Mouse (Mus musculus): ENCODE data around the gene Ang. TPM values are rescaled to one million over a fixed set of nuclear protein-coding genes. Genes with fewer than 3 reads are reported as not detected.

Ang gene
- polyA plus RNA-seq, 1 experiment: 72.5 TPM

DNA sequence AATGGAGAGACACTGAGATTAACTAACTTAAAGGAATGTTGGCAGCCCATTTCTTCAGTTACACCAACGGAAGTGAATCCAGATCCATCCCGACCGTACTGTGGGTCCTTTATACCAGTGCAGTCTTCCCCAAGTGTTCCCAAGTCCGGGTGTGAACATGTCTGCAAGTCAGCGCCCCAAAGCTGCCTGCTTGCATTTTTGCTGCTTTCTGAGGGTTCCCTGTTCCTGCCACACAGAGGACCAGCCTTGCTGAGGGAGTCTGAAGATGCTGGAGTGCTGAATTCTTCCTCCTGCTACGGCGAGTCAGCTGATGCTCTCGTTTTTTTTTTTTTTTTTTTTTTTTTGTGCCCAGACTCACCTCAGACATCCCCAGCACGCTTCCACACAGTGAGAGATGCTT is 4.0 kb downstream of the Ang start:
- 55% methylated on average over 9 of the region's 9 CpGs for WGBS
- TF ChIP-seq CTCF (IDR thresholded peaks at IDR 0.05; ENCODE audit: insufficient read depth, low read length): no peak
- TF ChIP-seq POLR2A (IDR thresholded peaks at IDR 0.05; ENCODE audit: borderline replicate concordance, extremely low read depth, low read depth, low read length): no peak
- Histone ChIP-seq H3K4me3 (replicated peaks; ENCODE audit: extremely low read depth, low read depth, low read length) (no peak overlapping the region), H3K4me1 (ENCODE audit: control insufficient read depth, insufficient read depth, low read length) (peaks cover 11% of the 10 kb centered on the region)
- no peak for DNase-seq

- TF ChIP-seq POLR2A (IDR thresholded peaks at IDR 0.05; ENCODE audit: borderline replicate concordance, extremely low read depth, low read depth, low read length) (peak; percentile 75; the same call in 1 of the 2 replicates), CTCF (IDR thresholded peaks at IDR 0.05; ENCODE audit: insufficient read depth, low read length) (no peak)
- WGBS: 41% methylated on average over 9 of the region's 9 CpGs
- H3K4me1 ChIP-seq (ENCODE audit: control insufficient read depth, insufficient read depth, low read length): peaks cover 11% of the 10 kb centered on the region
- peak overlapping the region; percentile 34 for H3K4me3 ChIP-seq (replicated peaks; ENCODE audit: extremely low read depth, low read depth, low read length)
- peak; percentile 59 for DNase-seq
Measured at GRCm38 (mm10) chr14:51095736-51096524, 5.0 kb downstream of the Ang start.

DNA sequence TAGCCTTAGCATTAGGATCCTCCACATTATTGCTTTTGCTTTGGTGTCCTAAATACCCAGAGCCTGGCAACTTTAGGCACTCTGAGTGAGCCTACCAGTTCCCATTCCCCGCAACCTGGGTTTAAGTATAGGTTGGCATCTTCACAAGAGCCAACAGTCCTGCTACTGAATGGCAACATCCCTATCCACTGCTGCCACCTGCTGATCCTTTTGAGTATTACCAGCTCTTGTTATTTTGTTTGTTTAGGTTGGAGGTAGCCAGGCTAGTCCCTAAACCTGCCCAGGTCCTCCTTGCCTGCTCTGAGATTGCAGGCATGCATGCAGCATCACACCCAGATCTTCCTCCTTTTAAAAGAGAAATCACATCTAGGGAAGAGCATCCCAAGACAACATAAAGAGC is 7.3 kb downstream of the Ang start:
- 3% methylated on average over 1 of the region's 1 CpGs for WGBS
- Histone ChIP-seq H3K4me3 (replicated peaks; ENCODE audit: extremely low read depth, low read depth, low read length) (peak overlapping the region; percentile 10), H3K4me1 (ENCODE audit: control insufficient read depth, insufficient read depth, low read length) (peaks cover 11% of the 10 kb centered on the region)
- peak; percentile 44 for TF ChIP-seq CTCF (IDR thresholded peaks at IDR 0.05; ENCODE audit: insufficient read depth, low read length)
- DNase-seq: peak; percentile 64

DNA sequence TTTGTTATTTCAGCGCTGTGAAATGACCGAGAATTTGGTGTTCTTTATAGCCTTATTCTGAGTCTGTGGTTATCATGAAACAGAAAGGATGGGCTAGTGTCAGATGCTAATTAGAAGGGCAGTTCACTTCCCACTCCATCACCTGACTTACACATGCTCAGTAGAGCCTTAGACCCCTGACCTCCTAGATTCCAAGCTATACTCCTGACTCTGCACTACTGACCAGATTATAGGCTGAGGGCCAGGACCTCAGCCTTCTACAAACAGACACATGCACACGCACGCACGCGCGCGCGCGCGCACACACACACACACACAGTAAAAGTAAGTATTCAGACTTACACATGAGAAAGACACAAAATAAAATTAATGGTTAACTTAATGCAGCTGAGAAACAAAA is 8.0 kb downstream of the Ang start:
- DNase-seq: no peak
- TF ChIP-seq POLR2A (IDR thresholded peaks at IDR 0.05; ENCODE audit: borderline replicate concordance, extremely low read depth, low read depth, low read length) (no peak), CTCF (IDR thresholded peaks at IDR 0.05; ENCODE audit: insufficient read depth, low read length) (no peak)
- peaks cover 9% of the 10 kb centered on the region for H3K4me1 ChIP-seq (ENCODE audit: control insufficient read depth, insufficient read depth, low read length)
- 93% methylated on average over 11 of the region's 11 CpGs for WGBS
- no peak overlapping the region for H3K4me3 ChIP-seq (replicated peaks; ENCODE audit: extremely low read depth, low read depth, low read length)

DNA sequence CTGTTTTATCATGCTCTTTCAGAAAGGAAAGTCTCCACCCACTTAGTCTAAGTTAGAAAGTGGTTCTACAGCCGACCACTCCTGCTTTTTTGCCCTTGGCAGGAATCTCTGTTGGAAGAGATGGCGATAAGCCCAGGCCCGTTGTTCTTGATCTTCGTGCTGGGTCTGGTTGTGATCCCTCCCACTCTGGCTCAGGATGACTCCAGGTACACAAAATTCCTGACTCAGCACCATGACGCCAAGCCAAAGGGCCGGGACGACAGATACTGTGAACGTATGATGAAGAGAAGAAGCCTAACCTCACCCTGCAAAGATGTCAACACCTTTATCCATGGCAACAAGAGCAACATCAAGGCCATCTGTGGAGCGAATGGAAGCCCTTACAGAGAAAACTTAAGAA is 10.3 kb downstream of the Ang start:
- Histone ChIP-seq H3K4me1 (ENCODE audit: control insufficient read depth, insufficient read depth, low read length) (no peaks in the 10 kb centered on the region), H3K4me3 (replicated peaks; ENCODE audit: extremely low read depth, low read depth, low read length) (no peak overlapping the region)
- no peak for DNase-seq
- WGBS: 60% methylated on average over 9 of the region's 9 CpGs
- TF ChIP-seq POLR2A (IDR thresholded peaks at IDR 0.05; ENCODE audit: borderline replicate concordance, extremely low read depth, low read depth, low read length): no peak
- no peak for TF ChIP-seq CTCF (IDR thresholded peaks at IDR 0.05; ENCODE audit: insufficient read depth, low read length)

GRCm38 (mm10) chr14:51103217-51103616 is 12.3 kb downstream of the Ang start:
- TF ChIP-seq POLR2A (IDR thresholded peaks at IDR 0.05; ENCODE audit: borderline replicate concordance, extremely low read depth, low read depth, low read length) (no peak), CTCF (IDR thresholded peaks at IDR 0.05; ENCODE audit: insufficient read depth, low read length) (peak; percentile 83)
- WGBS: 62% methylated on average over 3 of the region's 3 CpGs
- DNase-seq: peak; percentile 59
- Histone ChIP-seq H3K4me3 (replicated peaks; ENCODE audit: extremely low read depth, low read depth, low read length) (no peak overlapping the region), H3K4me1 (ENCODE audit: control insufficient read depth, insufficient read depth, low read length) (0 out of 2 replicates have a peak, but pooled peaks cover 2% of the 10 kb centered on the region)

DNA sequence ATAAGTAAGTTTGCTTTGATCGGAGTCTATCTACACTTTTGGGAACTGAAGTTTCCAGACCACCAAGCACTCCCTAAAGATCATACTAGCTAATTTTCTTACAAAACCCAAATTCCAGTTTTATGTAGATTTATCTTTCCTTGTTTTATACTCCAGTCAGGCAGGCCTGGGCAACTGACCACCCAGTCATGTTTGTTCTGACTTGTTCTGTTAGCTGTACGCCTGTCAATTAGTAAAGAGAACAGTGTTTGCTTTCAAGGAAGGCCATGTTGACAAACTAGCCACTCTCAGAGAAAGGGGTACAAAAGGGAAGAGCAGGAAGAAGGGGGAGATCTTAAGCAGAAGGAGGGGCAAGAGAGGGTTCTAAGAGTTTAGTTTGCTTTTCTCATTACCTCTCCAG is 13.4 kb downstream of the Ang start:
- Histone ChIP-seq H3K4me3 (replicated peaks; ENCODE audit: extremely low read depth, low read depth, low read length) (no peak overlapping the region), H3K4me1 (ENCODE audit: control insufficient read depth, insufficient read depth, low read length) (0 out of 2 replicates have a peak, but pooled peaks cover 2% of the 10 kb centered on the region)
- DNase-seq: no peak
- no peak for TF ChIP-seq CTCF (IDR thresholded peaks at IDR 0.05; ENCODE audit: insufficient read depth, low read length)
- no peak for TF ChIP-seq POLR2A (IDR thresholded peaks at IDR 0.05; ENCODE audit: borderline replicate concordance, extremely low read depth, low read depth, low read length)
- 77% methylated on average over 2 of the region's 2 CpGs for WGBS

DNA sequence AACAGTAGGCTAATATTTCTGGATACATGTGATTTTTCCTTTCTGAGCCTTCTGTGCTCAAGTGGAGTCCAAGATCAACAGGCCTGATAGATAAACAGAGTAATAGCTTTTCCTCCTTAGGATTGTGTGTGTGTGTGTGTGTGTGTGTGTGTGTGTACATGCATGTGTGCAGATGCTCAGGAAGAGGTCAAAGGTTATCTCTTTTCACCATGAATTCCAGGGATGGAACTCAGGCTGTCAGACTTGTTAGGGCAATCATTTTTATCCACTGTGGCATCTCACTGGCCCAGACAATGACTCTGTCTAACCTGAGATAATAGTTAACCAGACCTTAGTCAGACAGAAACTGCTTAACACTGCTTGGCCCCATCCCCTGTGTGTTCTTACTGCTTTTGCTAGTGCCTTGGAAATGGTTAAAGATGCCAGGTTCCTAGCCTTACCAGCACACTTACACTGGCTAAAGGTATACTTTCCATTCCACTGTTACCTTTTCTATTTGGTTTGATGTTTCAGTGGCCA is 15.6 kb downstream of the Ang start:
- no peak overlapping the region for H3K4me3 ChIP-seq (replicated peaks; ENCODE audit: extremely low read depth, low read depth, low read length)
- DNase-seq: no peak
- no peak for TF ChIP-seq CTCF (IDR thresholded peaks at IDR 0.05; ENCODE audit: insufficient read depth, low read length)
- no peak for TF ChIP-seq POLR2A (IDR thresholded peaks at IDR 0.05; ENCODE audit: borderline replicate concordance, extremely low read depth, low read depth, low read length)
- 0 out of 2 replicates have a peak, but pooled peaks cover 2% of the 10 kb centered on the region for H3K4me1 ChIP-seq (ENCODE audit: control insufficient read depth, insufficient read depth, low read length)

- WGBS: 65% methylated on average over 3 of the region's 3 CpGs
- no peak for DNase-seq
Measured at GRCm38 (mm10) chr14:51111966-51112365, 21.0 kb downstream of the Ang start.

DNA sequence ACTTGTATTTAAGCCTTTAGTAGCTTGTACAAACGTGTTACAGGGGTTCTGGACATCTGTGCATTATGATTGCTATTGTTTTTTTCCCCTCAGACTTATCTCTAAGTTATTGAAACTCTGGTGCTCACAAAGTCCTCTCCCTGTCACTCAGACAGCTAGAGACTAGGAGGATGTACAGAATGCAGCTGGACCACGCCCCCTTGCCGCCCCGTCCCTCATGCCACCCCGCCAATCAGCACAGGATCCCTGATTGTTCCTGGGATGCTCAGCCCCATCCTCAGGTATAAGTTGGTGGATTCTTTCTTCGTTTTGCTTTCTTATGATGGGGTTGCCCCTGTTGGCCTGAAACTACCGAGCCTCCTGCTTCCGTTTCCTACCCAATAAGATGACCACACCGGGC is 22.5 kb downstream of the Ang start:
- Histone ChIP-seq H3K4me3 (replicated peaks; ENCODE audit: extremely low read depth, low read depth, low read length) (no peak overlapping the region), H3K4me1 (ENCODE audit: control insufficient read depth, insufficient read depth, low read length) (no peaks in the 10 kb centered on the region)
- TF ChIP-seq POLR2A (IDR thresholded peaks at IDR 0.05; ENCODE audit: borderline replicate concordance, extremely low read depth, low read depth, low read length) (no peak), CTCF (IDR thresholded peaks at IDR 0.05; ENCODE audit: insufficient read depth, low read length) (no peak)
- WGBS: 46% methylated on average over 9 of the region's 9 CpGs
- no peak for DNase-seq

More at GRCm38 (mm10) chr14:51111966-51112365, 21.0 kb downstream of the Ang start:
- TF ChIP-seq POLR2A (IDR thresholded peaks at IDR 0.05; ENCODE audit: borderline replicate concordance, extremely low read depth, low read depth, low read length) (no peak), CTCF (IDR thresholded peaks at IDR 0.05; ENCODE audit: insufficient read depth, low read length) (no peak)
- no peak overlapping the region for H3K4me3 ChIP-seq (replicated peaks; ENCODE audit: extremely low read depth, low read depth, low read length)
- no peaks in the 10 kb centered on the region for H3K4me1 ChIP-seq (ENCODE audit: control insufficient read depth, insufficient read depth, low read length)
